Mouse (Mus musculus): ENCODE data around the gene Exosc9. TPM values are rescaled to one million over a fixed set of nuclear protein-coding genes. Genes with fewer than 3 reads are reported as not detected.

Gene Exosc9
- total and polyA plus RNA-seq, 3 experiments, result 46.0 to 49.4 TPM; not detected in 1

GRCm38 (mm10) chr3:36505809-36506735 is 46.3 kb upstream of the Exosc9 start:
- Histone ChIP-seq H3K27ac (ENCODE audit: control insufficient read depth, low read depth, low read length) (no peak overlapping the region), H3K79me2 (ENCODE audit: control insufficient read depth, insufficient read depth, low read length, poor library complexity) (no peaks in the 10 kb centered on the region), H3K9ac (ENCODE audit: control insufficient read depth, low read depth, low read length, poor library complexity, severe bottlenecking) (no peak overlapping the region), H3K36me3 (ENCODE audit: control insufficient read depth in 1 of 2, insufficient read depth in 2 of 2, low read length in 2 of 2) (no peaks in the 10 kb centered on the region), H3K27me3 (ENCODE audit: control insufficient read depth in 1 of 2, insufficient read depth in 2 of 2, low read length in 2 of 2) (no peaks in the 10 kb centered on the region; a peak in 1 of 4 replicates), H3K9me3 (replicated peaks; ENCODE audit: insufficient read depth, low read length) (no peaks in the 10 kb centered on the region), H3K4me3 (ENCODE audit: control insufficient read depth in 1 of 2, insufficient read depth in 1 of 2, low read depth in 2 of 2, low read length in 2 of 2) (no peak overlapping the region), H3K4me1 (ENCODE audit: control insufficient read depth in 1 of 2, insufficient read depth in 2 of 2, low read length in 2 of 2) (no peaks in the 10 kb centered on the region)
- DNase-seq (ENCODE audit: low read depth, low spot score), result no peak
- no peak for TF ChIP-seq MYC (IDR thresholded peaks at IDR 0.05; ENCODE audit: low read depth, low read length)
- TF ChIP-seq TCF12 (IDR thresholded peaks at IDR 0.05; ENCODE audit: low read depth, low read length), result no peak
- TF ChIP-seq CHD2 (IDR thresholded peaks at IDR 0.05; ENCODE audit: low read length), result no peak
- TF ChIP-seq ELF1 (IDR thresholded peaks at IDR 0.05; ENCODE audit: low read depth, low read length), result no peak

- Histone ChIP-seq H3K4me3 (ENCODE audit: control insufficient read depth in 1 of 2, insufficient read depth in 1 of 2, low read depth in 2 of 2, low read length in 2 of 2) (no peak overlapping the region), H3K36me3 (ENCODE audit: control insufficient read depth in 1 of 2, insufficient read depth in 2 of 2, low read length in 2 of 2) (no peaks in the 10 kb centered on the region), H3K79me2 (ENCODE audit: control insufficient read depth, insufficient read depth, low read length, poor library complexity) (no peaks in the 10 kb centered on the region), H3K27ac (ENCODE audit: control insufficient read depth, low read depth, low read length) (no peak overlapping the region), H3K9me3 (replicated peaks; ENCODE audit: insufficient read depth, low read length) (no peaks in the 10 kb centered on the region), H3K27me3 (ENCODE audit: control insufficient read depth in 1 of 2, insufficient read depth in 2 of 2, low read length in 2 of 2) (no peaks in the 10 kb centered on the region; a peak in 1 of 4 replicates), H3K4me1 (ENCODE audit: control insufficient read depth in 1 of 2, insufficient read depth in 2 of 2, low read length in 2 of 2) (no peaks in the 10 kb centered on the region), H3K9ac (ENCODE audit: control insufficient read depth, low read depth, low read length, poor library complexity, severe bottlenecking) (no peak overlapping the region)
- no peak for TF ChIP-seq UBTF (IDR thresholded peaks at IDR 0.05; ENCODE audit: borderline replicate concordance, insufficient read depth, low read depth, low read length)
- no peak for TF ChIP-seq POLR2AphosphoS5 (IDR thresholded peaks at IDR 0.05; ENCODE audit: borderline replicate concordance, low read depth, low read length)
- no peak for TF ChIP-seq ZKSCAN1 (IDR thresholded peaks at IDR 0.05; ENCODE audit: low read depth, low read length)
- TF ChIP-seq HCFC1 (IDR thresholded peaks at IDR 0.05; ENCODE audit: low read depth, low read length), result no peak
- no peak for DNase-seq (ENCODE audit: low read depth, low spot score)
Measured at GRCm38 (mm10) chr3:36511491-36511890, 40.9 kb upstream of the Exosc9 start.

- Histone ChIP-seq H3K36me3 (ENCODE audit: control insufficient read depth in 1 of 2, insufficient read depth in 2 of 2, low read length in 2 of 2) (no peaks in the 10 kb centered on the region), H3K4me1 (ENCODE audit: control insufficient read depth in 1 of 2, insufficient read depth in 2 of 2, low read length in 2 of 2) (no peaks in the 10 kb centered on the region), H3K9ac (ENCODE audit: control insufficient read depth, low read depth, low read length, poor library complexity, severe bottlenecking) (no peak overlapping the region), H3K4me3 (ENCODE audit: control insufficient read depth in 1 of 2, insufficient read depth in 1 of 2, low read depth in 2 of 2, low read length in 2 of 2) (no peak overlapping the region), H3K9me3 (replicated peaks; ENCODE audit: insufficient read depth, low read length) (no peaks in the 10 kb centered on the region), H3K79me2 (ENCODE audit: control insufficient read depth, insufficient read depth, low read length, poor library complexity) (no peaks in the 10 kb centered on the region), H3K27me3 (ENCODE audit: control insufficient read depth in 1 of 2, insufficient read depth in 2 of 2, low read length in 2 of 2) (no peaks in the 10 kb centered on the region; a peak in 2 of 4 replicates), H3K27ac (ENCODE audit: control insufficient read depth, low read depth, low read length) (no peak overlapping the region)
- no peak for DNase-seq (ENCODE audit: low read depth, low spot score)
- TF ChIP-seq UBTF (IDR thresholded peaks at IDR 0.05; ENCODE audit: borderline replicate concordance, insufficient read depth, low read depth, low read length) (no peak), EP300 (IDR thresholded peaks at IDR 0.05; ENCODE audit: low read depth in 1 of 2, low read length in 2 of 2) (no peak), POLR2AphosphoS2 (IDR thresholded peaks at IDR 0.05; ENCODE audit: low read length) (no peak), MXI1 (IDR thresholded peaks at IDR 0.05; ENCODE audit: low read depth, low read length) (no peak)
Measured at GRCm38 (mm10) chr3:36516196-36516595, 36.2 kb upstream of the Exosc9 start.
